Mouse (Mus musculus) stomach, postnatal 0 days (tissue): Measurements from ENCODE around the gene Ccs.

Source experiments
- CTCF ChIP-seq: IDR thresholded peaks from 2 replicates; pipeline ENCODE4 v1.5.1; 2016; ENCODE audit warnings: antibody characterized with exemption, low read depth, mild to moderate bottlenecking, moderate library complexity
- EP300 ChIP-seq: optimal IDR thresholded peaks from 2 replicates; pipeline ENCODE3; 2016; ENCODE audit warnings: antibody characterized with exemption

GRCm38 (mm10) chr19:4838526-4839140 lies 499 bp downstream of the Ccs start:
- TF ChIP-seq CTCF (no peak), EP300 (no peak)
